Mouse (Mus musculus) heart, embryonic 15.5 days (tissue): ENCODE results near the gene Rdh7. TPM values are rescaled to one million over a fixed set of nuclear protein-coding genes. Genes with fewer than 3 reads are reported as not detected.

Source experiments
- ATAC-seq: fragments of 200-750 bp; cut with Nextera tagmentation; replicated peaks from 2 replicates; pipeline ENCODE4 v1.8.0; 2017; ENCODE audit warnings: low read depth, moderate TSS enrichment; ENCODE audit not compliant: insufficient number of reproducible peaks, insufficient read depth, low FRiP score
- H3K27ac ChIP-seq: fragments of 300-500 bp; sonication (generic); 2 replicates; pipeline ENCODE4 v1.5.1; 2015; ENCODE audit warnings: mild to moderate bottlenecking, inconsistent platforms
- H3K27me3 ChIP-seq: fragments of 300-500 bp; sonication (generic); 2 replicates; pipeline ENCODE4 v1.6.1; 2015; ENCODE audit warnings: inconsistent platforms
- H3K36me3 ChIP-seq: fragments of 300-500 bp; sonication (generic); 2 replicates; pipeline ENCODE4 v1.6.1; 2015; ENCODE audit warnings: mild to moderate bottlenecking, inconsistent platforms
- H3K4me1 ChIP-seq: fragments of 300-500 bp; sonication (generic); replicated peaks from 2 replicates; pipeline ENCODE4 v1.6.1; 2015; ENCODE audit warnings: inconsistent platforms
- H3K4me2 ChIP-seq: fragments of 300-500 bp; sonication (generic); 2 replicates; pipeline ENCODE4 v1.6.1; 2015; ENCODE audit warnings: inconsistent platforms, mild to moderate bottlenecking, moderate library complexity
- H3K4me3 ChIP-seq: fragments of 300-500 bp; sonication (generic); 2 replicates; pipeline ENCODE4 v1.5.1; 2015; ENCODE audit warnings: mild to moderate bottlenecking, inconsistent platforms
- H3K9ac ChIP-seq: fragments of 300-500 bp; sonication (generic); 2 replicates; pipeline ENCODE4 v1.6.1; 2015; ENCODE audit warnings: mild to moderate bottlenecking, inconsistent platforms
- H3K9me3 ChIP-seq: fragments of 300-500 bp; sonication (generic); replicated peaks from 2 replicates; pipeline ENCODE4 v1.6.1; 2016; ENCODE audit warnings: inconsistent platforms
- WGBS: fragments of 180-500 bp; shearing (Covaris S2); methylation state at CpG from one replicate; pipeline ENCODE4 v1.1.7; 2015; ENCODE audit warnings: mixed read lengths; 5-methylcytosine and 5-hydroxymethylcytosine counted together
- polyA plus RNA-seq: library from polyadenylated mRNA; unstranded; fragments of >200 nt; fragmentation: Nextera tagmentation; extraction: Ambion mirVana; gene quantifications from 2 replicates; pipeline ENCODE4 v1.2.1, GENCODE M21; 2015

The Rdh7 gene
- polyA plus RNA-seq, 1 experiment from 2014 or later, result not detected

GRCm38 (mm10) chr10:127891481-127891880, 2.9 kb upstream of the Rdh7 start:
- Histone ChIP-seq H3K27ac (no peak overlapping the region), H3K4me3 (no peak overlapping the region), H3K9ac (no peak overlapping the region), H3K4me2 (no peak overlapping the region), H3K4me1 (no peaks in the 10 kb centered on the region), H3K36me3 (no peaks in the 10 kb centered on the region), H3K9me3 (no peaks in the 10 kb centered on the region), H3K27me3 (no peaks in the 10 kb centered on the region)
- ATAC-seq, result no peak
- WGBS, result 69% methylated on average over 1 of the region's 1 CpGs

DNA sequence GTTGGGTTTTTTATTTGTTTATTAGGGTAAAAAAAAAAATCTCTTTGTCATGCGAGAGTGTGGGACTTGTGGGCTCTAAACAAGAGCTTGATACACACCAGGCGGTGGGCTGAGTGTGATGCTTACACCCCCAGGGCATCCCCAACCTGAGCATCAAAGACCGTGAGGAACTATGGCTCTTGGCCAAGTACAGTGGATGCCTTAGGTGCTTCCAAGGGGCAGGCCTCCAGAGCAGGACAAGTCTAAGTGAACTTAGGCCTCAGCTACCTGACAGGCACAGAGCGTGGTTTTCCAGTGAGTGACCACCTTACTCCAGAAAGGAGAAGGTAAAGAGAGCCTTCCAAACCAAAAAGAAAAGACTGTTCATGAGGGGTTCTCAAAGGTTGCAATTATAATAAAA, 1.6 kb downstream of the Rdh7 start:
- Histone ChIP-seq H3K27ac (no peak overlapping the region), H3K27me3 (no peaks in the 10 kb centered on the region), H3K4me2 (no peak overlapping the region), H3K36me3 (no peaks in the 10 kb centered on the region), H3K4me3 (no peak overlapping the region), H3K4me1 (no peaks in the 10 kb centered on the region), H3K9me3 (no peaks in the 10 kb centered on the region), H3K9ac (no peak overlapping the region)
- WGBS, result 74% methylated on average over 4 of the region's 4 CpGs
- ATAC-seq, result no peak

DNA sequence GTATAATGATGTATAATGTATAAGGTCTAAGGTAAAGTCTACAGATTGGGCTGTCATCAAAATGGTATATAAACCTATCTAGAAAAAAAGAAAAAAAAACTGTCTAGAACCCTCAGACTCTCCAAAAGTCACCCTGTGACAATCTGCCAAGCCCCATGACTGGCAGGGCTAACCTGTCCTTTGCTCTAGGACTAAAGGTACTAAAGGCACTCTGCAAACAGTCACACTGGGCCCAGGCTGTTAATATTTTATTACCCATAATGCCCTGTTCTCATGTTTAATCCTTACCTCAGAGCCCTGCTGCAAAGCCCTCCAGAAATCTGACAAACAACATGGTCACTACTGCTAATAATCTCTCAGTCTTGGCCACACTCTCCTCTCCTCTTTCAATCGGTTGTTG, 2.1 kb downstream of the Rdh7 start:
- H3K4me1 ChIP-seq, result no peaks in the 10 kb centered on the region
- no peak overlapping the region for H3K9ac ChIP-seq
- H3K9me3 ChIP-seq, result no peaks in the 10 kb centered on the region
- no peak for ATAC-seq
- H3K4me3 ChIP-seq, result no peak overlapping the region
- WGBS, result 73% methylated on average over 1 of the region's 1 CpGs
- H3K27me3 ChIP-seq, result no peaks in the 10 kb centered on the region
- H3K4me2 ChIP-seq, result no peak overlapping the region
- H3K27ac ChIP-seq, result no peak overlapping the region
- no peaks in the 10 kb centered on the region for H3K36me3 ChIP-seq

DNA sequence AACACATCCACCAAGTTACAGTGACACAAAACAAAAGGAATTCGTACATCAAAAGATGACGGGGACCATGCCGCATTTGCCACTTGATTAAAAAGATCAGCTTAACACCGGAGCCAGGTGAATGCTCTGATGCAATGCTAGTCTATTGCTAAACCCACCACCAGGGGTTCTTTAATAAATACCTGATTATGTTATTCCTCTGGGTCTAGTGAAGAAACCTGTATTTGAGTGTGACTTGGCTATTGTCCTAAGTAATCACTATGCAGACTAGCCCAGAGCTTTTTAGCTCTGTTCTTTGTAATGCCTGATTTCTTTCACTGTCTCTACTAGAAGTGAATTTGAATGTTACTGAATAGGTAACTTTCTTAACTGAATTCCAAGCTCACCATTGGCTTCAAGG, 7.6 kb downstream of the Rdh7 start:
- Histone ChIP-seq H3K9ac (no peak overlapping the region), H3K4me3 (no peak overlapping the region), H3K4me1 (no peaks in the 10 kb centered on the region), H3K4me2 (no peak overlapping the region), H3K27ac (no peak overlapping the region), H3K27me3 (no peaks in the 10 kb centered on the region), H3K36me3 (no peaks in the 10 kb centered on the region), H3K9me3 (no peaks in the 10 kb centered on the region)
- WGBS, result 85% methylated on average over 4 of the region's 4 CpGs
- no peak for ATAC-seq

DNA sequence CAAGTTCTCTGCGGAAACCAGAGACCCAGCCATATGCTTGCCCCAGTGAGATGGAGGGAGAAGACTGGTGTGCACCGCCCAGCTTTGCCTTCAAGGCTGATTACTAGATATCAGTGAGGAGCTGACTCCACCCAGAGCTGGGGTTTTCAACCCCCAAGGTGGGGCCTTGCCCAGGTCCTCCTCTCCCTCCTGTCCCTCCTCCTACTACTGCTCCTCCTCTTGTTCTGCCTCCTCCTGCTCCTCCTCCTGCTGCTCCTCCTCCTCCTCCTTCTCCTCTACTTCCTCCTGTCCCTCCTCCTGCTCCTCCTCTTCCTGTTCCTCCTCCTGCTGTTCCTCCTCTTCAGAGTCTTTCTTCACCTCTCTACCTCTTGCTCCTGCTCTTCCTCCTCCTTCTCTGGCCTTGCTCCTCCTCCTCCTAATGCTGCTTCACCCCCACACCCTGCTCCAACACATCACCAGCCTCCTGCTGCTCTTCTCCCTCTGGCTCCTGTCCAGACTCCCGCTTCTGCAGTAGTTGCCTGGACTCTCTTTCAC, 9.4 kb downstream of the Rdh7 start:
- WGBS, result 67% methylated on average over 3 of the region's 3 CpGs
- Histone ChIP-seq H3K9ac (no peak overlapping the region), H3K36me3 (no peaks in the 10 kb centered on the region), H3K9me3 (no peaks in the 10 kb centered on the region), H3K27ac (no peak overlapping the region), H3K4me2 (no peak overlapping the region), H3K4me1 (no peaks in the 10 kb centered on the region), H3K27me3 (no peaks in the 10 kb centered on the region), H3K4me3 (no peak overlapping the region)
- ATAC-seq, result 0 out of 2 replicates have a peak, but pooled peaks have one; percentile 29

GRCm38 (mm10) chr10:127878262-127879057, 10.2 kb downstream of the Rdh7 start:
- Histone ChIP-seq H3K4me2 (no peak overlapping the region), H3K27me3 (no peaks in the 10 kb centered on the region), H3K9ac (no peak overlapping the region), H3K4me1 (no peaks in the 10 kb centered on the region), H3K9me3 (no peaks in the 10 kb centered on the region), H3K27ac (no peak overlapping the region), H3K4me3 (no peak overlapping the region), H3K36me3 (no peaks in the 10 kb centered on the region)
- no peak; the same call in 1 of the 2 replicates for ATAC-seq
- WGBS, result 51% methylated on average over 3 of the region's 3 CpGs

GRCm38 (mm10) chr10:127877681-127878080, 10.9 kb downstream of the Rdh7 start:
- WGBS, result 45% methylated on average over 2 of the region's 2 CpGs
- H3K4me1 ChIP-seq, result no peaks in the 10 kb centered on the region
- no peak overlapping the region for H3K4me3 ChIP-seq
- H3K27me3 ChIP-seq, result no peaks in the 10 kb centered on the region
- H3K9ac ChIP-seq, result no peak overlapping the region
- no peak for ATAC-seq
- no peak overlapping the region for H3K27ac ChIP-seq
- no peaks in the 10 kb centered on the region for H3K36me3 ChIP-seq
- H3K9me3 ChIP-seq, result no peaks in the 10 kb centered on the region
- H3K4me2 ChIP-seq, result no peak overlapping the region

DNA sequence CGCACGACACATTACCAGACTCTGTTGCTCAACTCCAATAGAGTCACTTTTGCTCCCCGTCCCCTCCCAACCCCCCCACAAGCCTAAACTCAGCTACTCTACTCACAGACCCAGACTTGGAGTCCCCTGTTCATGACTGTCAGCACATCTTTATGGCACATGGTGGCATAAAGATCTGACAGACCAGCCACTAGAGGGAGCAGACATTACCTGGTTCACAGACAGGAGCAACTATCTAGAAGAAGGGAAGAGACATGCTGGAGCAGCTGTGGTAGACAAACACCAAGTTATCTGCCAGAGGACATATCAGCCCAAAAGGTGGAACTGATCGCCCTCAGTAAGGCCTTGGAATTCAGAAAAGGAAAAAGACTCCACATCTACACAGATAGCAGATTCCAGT, 16.1 kb downstream of the Rdh7 start:
- H3K4me1 ChIP-seq, result no peaks in the 10 kb centered on the region
- ATAC-seq, result no peak
- H3K9ac ChIP-seq, result no peak overlapping the region
- WGBS, result 58% methylated on average over 4 of the region's 4 CpGs
- H3K36me3 ChIP-seq, result no peaks in the 10 kb centered on the region
- H3K4me2 ChIP-seq, result no peak overlapping the region
- H3K27ac ChIP-seq, result no peak overlapping the region
- H3K27me3 ChIP-seq, result no peaks in the 10 kb centered on the region
- no peaks in the 10 kb centered on the region for H3K9me3 ChIP-seq
- H3K4me3 ChIP-seq, result no peak overlapping the region

DNA sequence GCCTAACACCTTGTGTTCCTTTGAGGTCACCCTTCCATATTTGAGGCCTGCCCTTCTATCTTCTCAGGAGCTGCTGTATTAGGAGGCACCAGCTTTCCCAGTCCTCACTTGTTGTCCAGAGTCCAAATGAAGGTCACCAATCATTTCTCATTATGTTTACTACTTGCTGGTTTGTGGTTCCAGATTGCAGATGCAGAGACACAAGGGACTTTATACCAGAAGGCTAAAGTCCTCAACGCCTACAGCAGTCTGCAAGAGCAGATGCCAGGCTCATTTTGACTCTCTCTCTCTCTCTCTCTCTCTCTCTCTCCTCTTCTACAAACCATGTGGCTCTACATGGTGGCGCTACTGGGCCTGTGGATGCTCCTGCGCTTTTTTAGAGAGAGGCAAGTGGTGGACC, 22.4 kb downstream of the Rdh7 start, which contains the start of gene Rdh16f2:
Rdh16f2 (plus strand) TSS at position 243 of the 400 bp plus-strand sequence.
- H3K27me3 ChIP-seq, result no peaks in the 10 kb centered on the region
- H3K4me3 ChIP-seq, result no peak within 1 kb of the TSS
- no peak within 1 kb of the TSS for H3K27ac ChIP-seq
- no peak within 1 kb of the TSS for H3K9ac ChIP-seq
- no peaks in the 10 kb centered on the region for H3K36me3 ChIP-seq
- H3K4me2 ChIP-seq, result no peak within 1 kb of the TSS
- WGBS, result 86% methylated on average over 3 of the region's 3 CpGs
- no peaks in the 10 kb centered on the region for H3K9me3 ChIP-seq
- no peaks in the 10 kb centered on the region for H3K4me1 ChIP-seq
- no peak for ATAC-seq

DNA sequence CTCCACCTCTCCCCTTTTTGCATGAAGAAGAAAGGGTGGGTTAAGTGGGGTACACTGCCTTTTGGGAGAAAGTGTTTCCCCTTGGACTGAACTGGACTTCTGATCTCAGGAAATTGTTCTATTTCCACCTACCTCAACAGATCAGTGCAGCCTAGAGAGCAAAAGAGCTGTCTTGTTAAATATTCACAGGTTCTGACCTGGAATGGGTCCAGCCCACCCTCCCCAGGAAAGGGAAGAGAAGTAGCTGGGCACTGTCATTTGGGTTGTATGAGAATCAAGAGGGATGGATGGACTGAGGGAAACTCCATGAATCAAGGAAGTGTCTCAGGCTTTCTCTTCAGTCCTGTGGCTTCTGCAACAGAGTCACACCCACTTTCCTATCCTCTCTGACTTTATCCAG, 23.7 kb downstream of the Rdh7 start:
- Histone ChIP-seq H3K9me3 (no peaks in the 10 kb centered on the region), H3K4me3 (no peak overlapping the region), H3K9ac (no peak overlapping the region), H3K4me2 (no peak overlapping the region), H3K36me3 (no peaks in the 10 kb centered on the region), H3K4me1 (no peaks in the 10 kb centered on the region), H3K27ac (no peak overlapping the region), H3K27me3 (no peaks in the 10 kb centered on the region)
- no peak for ATAC-seq

- no peak overlapping the region for H3K27ac ChIP-seq
- H3K4me3 ChIP-seq, result no peak overlapping the region
- H3K4me1 ChIP-seq, result no peaks in the 10 kb centered on the region
- no peaks in the 10 kb centered on the region for H3K9me3 ChIP-seq
- H3K36me3 ChIP-seq, result no peaks in the 10 kb centered on the region
- ATAC-seq, result no peak
- no peak overlapping the region for H3K9ac ChIP-seq
- no peak overlapping the region for H3K4me2 ChIP-seq
- no peaks in the 10 kb centered on the region for H3K27me3 ChIP-seq
Measured at GRCm38 (mm10) chr10:127856376-127856775, 32.2 kb downstream of the Rdh7 start.

GRCm38 (mm10) chr10:127849628-127850027, 39.0 kb downstream of the Rdh7 start, which contains the start of gene Rdh19:
TSS of gene Rdh19 (plus strand) at chr10:127849928.
- ATAC-seq, result no peak
- Histone ChIP-seq H3K4me2 (no peak within 1 kb of the TSS), H3K4me3 (no peak within 1 kb of the TSS), H3K9ac (no peak within 1 kb of the TSS), H3K27ac (no peak within 1 kb of the TSS), H3K9me3 (no peaks in the 10 kb centered on the region), H3K27me3 (no peaks in the 10 kb centered on the region), H3K4me1 (no peaks in the 10 kb centered on the region), H3K36me3 (no peaks in the 10 kb centered on the region)
- WGBS, result 75% methylated on average over 1 of the region's 1 CpGs
